ENCODE assay signal across 38 mouse cellular contexts in genomic region chr9:108463713-108464112, GRCm38 (mm10). TPM values are rescaled to one million over a fixed set of nuclear protein-coding genes. Genes with fewer than 3 reads are reported as not detected.
DNase-seq lines count a peak whose midpoint lies in the region; ATAC-seq and TF ChIP-seq lines count a peak whose summit lies in the region.
"Had no signal": no experiment of that assay in that cellular context is flagged by ENCODE, and none has a peak within 500 bp of the region (broad histone marks: within the 10 kb centered on the region; RNA-seq: fewer than 3 reads in every experiment).

No protein-coding gene starts in this region.

- H3K4me3 ChIP-seq in intestine, embryonic 16.5 days (ENCODE audit: low read length) = no peak overlapping the region
- no peak overlapping the region for H3K4me3 ChIP-seq in intestine, postnatal 0 days (ENCODE audit: low read depth, low read length)
- H3K4me3 ChIP-seq: embryonic facial prominence, embryonic 15.5 days; forebrain, embryonic 13.5 days; heart, embryonic 10.5 days; hindbrain, embryonic 13.5 days; limb, embryonic 12.5 days; liver, embryonic 15.5 days had no signal

- ATAC-seq in intestine, embryonic 16.5 days = no peak
- ATAC-seq in intestine, postnatal 0 days = no peak
- ATAC-seq: forebrain, embryonic 13.5 days; midbrain, embryonic 16.5 days had no signal

- no peaks in the 10 kb centered on the region for H3K27me3 ChIP-seq in intestine, embryonic 16.5 days (replicated peaks; ENCODE audit: control insufficient read depth, insufficient read depth, low read length)
- H3K27me3 ChIP-seq in intestine, postnatal 0 days (replicated peaks; ENCODE audit: control insufficient read depth, insufficient read depth, low read length) = no peaks in the 10 kb centered on the region
- H3K27me3 ChIP-seq: embryonic facial prominence, embryonic 15.5 days; forebrain, embryonic 13.5 days; limb, embryonic 12.5 days; liver, embryonic 15.5 days had no signal

- DNase-seq in adrenal gland, adult (ENCODE audit: inconsistent age in 2 of 2, low spot score in 1 of 2) = peak; percentile 78 to 80
- DNase-seq in adrenal gland, adult 18-20 months (ENCODE audit: low spot score in 2 of 2) = no peak
- DNase-seq in R1 (ENCODE audit: low read depth, low spot score) = peak; percentile 41
- peak; percentile 55 to 80 for DNase-seq in adrenal gland, postnatal 36 days
- DNase-seq in cerebellum, adult 8-10 months = no peak
- no peak for DNase-seq in urinary bladder, postnatal 14 days (ENCODE audit: low spot score)
- DNase-seq: cerebellum, adult 11 months; cerebellum, adult 9-11 months; gastrocnemius, postnatal 10 days; heart, postnatal 36 days; kidney, adult 11 months; kidney, postnatal 25 days; lung, embryonic 14.5 days; lung, postnatal 14 days; right cerebral cortex, postnatal 4 days; thymus, adult 18-20 months; thymus, postnatal 25 days had no signal

- 90% methylated on average over 9 of the region's 9 CpGs for WGBS in intestine, embryonic 16.5 days
- WGBS in intestine, postnatal 0 days = 88% methylated on average over 9 of the region's 9 CpGs

- no peaks in the 10 kb centered on the region for H3K9me3 ChIP-seq in intestine, embryonic 16.5 days (ENCODE audit: control insufficient read depth, low read length)
- H3K9me3 ChIP-seq in intestine, postnatal 0 days (ENCODE audit: control insufficient read depth) = no peaks in the 10 kb centered on the region
- H3K9me3 ChIP-seq: embryonic facial prominence, embryonic 15.5 days; forebrain, embryonic 13.5 days; heart, embryonic 10.5 days; hindbrain, embryonic 13.5 days; liver, embryonic 15.5 days had no signal

- peaks cover 19% of the 10 kb centered on the region for H3K4me1 ChIP-seq in intestine, embryonic 16.5 days (ENCODE audit: control insufficient read depth, insufficient read depth, low read length)
- peaks cover 14% of the 10 kb centered on the region for H3K4me1 ChIP-seq in intestine, postnatal 0 days (replicated peaks; ENCODE audit: control insufficient read depth, insufficient read depth, low read length)

- peaks cover 14% of the 10 kb centered on the region for H3K36me3 ChIP-seq in intestine, embryonic 16.5 days (ENCODE audit: control insufficient read depth, insufficient read depth, low read length)
- H3K36me3 ChIP-seq in intestine, postnatal 0 days (ENCODE audit: control insufficient read depth, insufficient read depth) = peaks cover 24% of the 10 kb centered on the region

- 0 out of 2 replicates have a peak overlapping the region, but pooled peaks have one; percentile 5 for H3K27ac ChIP-seq in intestine, embryonic 16.5 days (ENCODE audit: low read length)
- no peak overlapping the region for H3K27ac ChIP-seq in intestine, postnatal 0 days (ENCODE audit: low read depth, low read length)
- H3K27ac ChIP-seq: embryonic facial prominence, embryonic 15.5 days; forebrain, embryonic 13.5 days; heart, embryonic 10.5 days; hindbrain, embryonic 13.5 days; limb, embryonic 12.5 days; liver, embryonic 15.5 days had no signal

- no peak overlapping the region for H3K4me2 ChIP-seq in intestine, embryonic 16.5 days (ENCODE audit: low read depth, low read length)
- no peak overlapping the region for H3K4me2 ChIP-seq in intestine, postnatal 0 days (replicated peaks; ENCODE audit: low read depth)
- H3K4me2 ChIP-seq: embryonic facial prominence, embryonic 15.5 days; forebrain, embryonic 13.5 days; hindbrain, embryonic 13.5 days; limb, embryonic 12.5 days; liver, embryonic 15.5 days; lung, embryonic 14.5 days had no signal

- TF ChIP-seq CTCF in intestine, postnatal 0 days (IDR thresholded peaks at IDR 0.05; ENCODE audit: low read depth) = no peak

- no peak overlapping the region for H3K9ac ChIP-seq in intestine, embryonic 16.5 days (ENCODE audit: low read depth, low read length)
- H3K9ac ChIP-seq in intestine, postnatal 0 days (ENCODE audit: low read depth, low read length) = no peak overlapping the region
- H3K9ac ChIP-seq: embryonic facial prominence, embryonic 15.5 days; forebrain, embryonic 13.5 days; hindbrain, embryonic 13.5 days; limb, embryonic 12.5 days; liver, embryonic 15.5 days; lung, embryonic 14.5 days had no signal

RNA-seq across cellular contexts. Expression of gene Klhdc8b, which starts 2.3 kb away (rescaled TPM):
- 10 to 100 TPM; 20.4 to 22.3 TPM for total RNA-seq in adrenal gland, adult 18-20 months (2021)
- polyA plus RNA-seq in intestine, embryonic 16.5 days (2015; fragmentation: Nextera tagmentation; extraction: Ambion mirVana) = 44.7 and 49.6 TPM in 2 replicates
- polyA plus RNA-seq in intestine, postnatal 0 days (2015; fragmentation: Nextera tagmentation; extraction: Ambion mirVana) = 24.2 and 24.8 TPM in 2 replicates
- 10 to 100 TPM; 20.1 to 21.5 TPM for total RNA-seq in adrenal gland, postnatal 36 days (2021)

RNA-seq across cellular contexts. Expression of gene Ccdc71, which starts 3.4 kb away (rescaled TPM):
- total RNA-seq in adrenal gland, adult 18-20 months (2021) = 10 to 100 TPM; 25.6 to 42.3 TPM
- polyA plus RNA-seq in intestine, embryonic 16.5 days (2015; fragmentation: Nextera tagmentation; extraction: Ambion mirVana) = 49.2 and 53.5 TPM in 2 replicates
- polyA plus RNA-seq in intestine, postnatal 0 days (2015; fragmentation: Nextera tagmentation; extraction: Ambion mirVana) = 29.4 and 30.2 TPM in 2 replicates
- total RNA-seq in adrenal gland, postnatal 36 days (2021) = 10 to 100 TPM; 37.1 to 48.1 TPM

RNA-seq across cellular contexts. Expression of gene Lamb2, which starts 15.8 kb away (rescaled TPM):
- total RNA-seq in adrenal gland, adult 18-20 months (2021) = 100 to 1,000 TPM; 107 to 134 TPM
- polyA plus RNA-seq in intestine, embryonic 16.5 days (2015; fragmentation: Nextera tagmentation; extraction: Ambion mirVana) = 26.6 and 33.6 TPM in 2 replicates
- polyA plus RNA-seq in intestine, postnatal 0 days (2015; fragmentation: Nextera tagmentation; extraction: Ambion mirVana) = 8.9 and 10.1 TPM in 2 replicates
- 100 to 1,000 TPM; 117 to 133 TPM for total RNA-seq in adrenal gland, postnatal 36 days (2021)

RNA-seq across cellular contexts. Expression of gene Usp19, which starts 26.7 kb away (rescaled TPM):
- 100 to 1,000 TPM; 172 to 248 TPM for total RNA-seq in adrenal gland, adult 18-20 months (2021)
- 35.7 and 42.8 TPM in 2 replicates for polyA plus RNA-seq in intestine, embryonic 16.5 days (2015; fragmentation: Nextera tagmentation; extraction: Ambion mirVana)
- 17.2 and 17.6 TPM in 2 replicates for polyA plus RNA-seq in intestine, postnatal 0 days (2015; fragmentation: Nextera tagmentation; extraction: Ambion mirVana)
- 100 to 1,000 TPM; 204 to 213 TPM for total RNA-seq in adrenal gland, postnatal 36 days (2021)

RNA-seq across cellular contexts. Expression of gene BC048562, which starts 27.4 kb away (rescaled TPM):
- not detected for total RNA-seq in adrenal gland, adult 18-20 months (2021)
- not detected in 2 replicates for polyA plus RNA-seq in intestine, embryonic 16.5 days (2015; fragmentation: Nextera tagmentation; extraction: Ambion mirVana)
- not detected in 2 replicates for polyA plus RNA-seq in intestine, postnatal 0 days (2015; fragmentation: Nextera tagmentation; extraction: Ambion mirVana)
- not detected for total RNA-seq in adrenal gland, postnatal 36 days (2021)
- total RNA-seq: common myeloid progenitor, adult 5-6 weeks; gastrocnemius, postnatal 10 days; heart, postnatal 36 days; layer of hippocampus, adult 18-20 months; layer of hippocampus, postnatal 10 days; left cerebral cortex, adult 18-20 months; left cerebral cortex, postnatal 25 days; liver, adult 2 months had no signal
- polyA plus RNA-seq: C2C12; embryonic facial prominence, embryonic 15.5 days; forebrain, embryonic 13.5 days; gonadal fat pad, adult 2 months; heart, embryonic 10.5 days; heart, embryonic 16.5 days; hindbrain, embryonic 13.5 days; kidney, embryonic 14.5 days; limb, embryonic 12.5 days; liver, adult 2 months; liver, embryonic 15.5 days; lung, embryonic 14.5 days; midbrain, embryonic 16.5 days; neural tube, embryonic 11.5 days; spleen, adult 2 months had no signal

Comparison
In these comparisons a context has a peak if more than half of its experiments do, and no peak if none do; other contexts are left out.
1. DNase-seq: peak in adrenal gland, adult (2 of 2), R1 (single experiment) and adrenal gland, postnatal 36 days (2 of 2); none in adrenal gland, adult 18-20 months (0 of 2), cerebellum, adult 8-10 months (single experiment) and urinary bladder, postnatal 14 days (single experiment).